In genomic region chr10:122985515-122986319, GRCm38 (mm10) we compare ENCODE assay signal across 8 mouse cellular contexts.
A peak's percentile ranks its signal among the peaks of the same experiment; 100 is the strongest.
DNase-seq lines count a peak whose midpoint lies in the region; ATAC-seq and TF ChIP-seq lines count a peak whose summit lies in the region.

No protein-coding gene starts in this region.

- peak; percentile 82 to 88 for DNase-seq in B cell, adult 2 months
- DNase-seq in heart, embryonic 10.5 days (ENCODE audit: low spot score), result peak; percentile 91
- peak; percentile 85 for DNase-seq in liver, embryonic 11.5 days (ENCODE audit: low spot score)
- peak; percentile 63 to 71 for DNase-seq in spleen, postnatal 14 days (ENCODE audit: low spot score in 2 of 2)

- H3K9ac ChIP-seq in embryonic facial prominence, embryonic 15.5 days, result peak overlapping the region; percentile 100
- peak overlapping the region; percentile 82 for H3K9ac ChIP-seq in kidney, embryonic 15.5 days
- H3K9ac ChIP-seq in liver, embryonic 11.5 days (ENCODE audit: low read depth, low read length), result peak overlapping the region; percentile 100

- peak overlapping the region; percentile 56 for H3K4me2 ChIP-seq in embryonic facial prominence, embryonic 15.5 days (replicated peaks)
- H3K4me2 ChIP-seq in kidney, embryonic 15.5 days, result peak overlapping the region; percentile 67
- peak overlapping the region; percentile 87 for H3K4me2 ChIP-seq in liver, embryonic 11.5 days

- H3K9me3 ChIP-seq in embryonic facial prominence, embryonic 15.5 days (replicated peaks), result no peaks in the 10 kb centered on the region
- no peaks in the 10 kb centered on the region for H3K9me3 ChIP-seq in heart, embryonic 10.5 days
- H3K9me3 ChIP-seq in kidney, embryonic 15.5 days (replicated peaks), result no peaks in the 10 kb centered on the region
- no peaks in the 10 kb centered on the region for H3K9me3 ChIP-seq in liver, embryonic 11.5 days (ENCODE audit: control insufficient read depth, low read length)

- H3K4me3 ChIP-seq in bone marrow macrophage, adult 2 months (ENCODE audit: insufficient read depth, low read length), result peak overlapping the region; percentile 75
- H3K4me3 ChIP-seq in embryonic facial prominence, embryonic 15.5 days (replicated peaks), result peak overlapping the region; percentile 91
- peak overlapping the region; percentile 97 for H3K4me3 ChIP-seq in heart, embryonic 10.5 days
- peak overlapping the region; percentile 74 for H3K4me3 ChIP-seq in kidney, embryonic 15.5 days (replicated peaks)
- H3K4me3 ChIP-seq in liver, embryonic 11.5 days (ENCODE audit: low read depth, low read length), result peak overlapping the region; percentile 95

- no peaks in the 10 kb centered on the region for H3K27me3 ChIP-seq in embryonic facial prominence, embryonic 15.5 days
- no peaks in the 10 kb centered on the region for H3K27me3 ChIP-seq in heart, embryonic 10.5 days (ENCODE audit: insufficient read depth, poor library complexity, severe bottlenecking)
- H3K27me3 ChIP-seq in kidney, embryonic 15.5 days, result no peaks in the 10 kb centered on the region
- H3K27me3 ChIP-seq in liver, embryonic 11.5 days (replicated peaks; ENCODE audit: control insufficient read depth, insufficient read depth, low read length), result no peaks in the 10 kb centered on the region

- H3K4me1 ChIP-seq in bone marrow macrophage, adult 2 months (ENCODE audit: control insufficient read depth, insufficient read depth, low read length), result peaks cover 29% of the 10 kb centered on the region
- peaks cover 21% of the 10 kb centered on the region for H3K4me1 ChIP-seq in embryonic facial prominence, embryonic 15.5 days
- H3K4me1 ChIP-seq in heart, embryonic 10.5 days, result peaks cover 34% of the 10 kb centered on the region
- peaks cover 33% of the 10 kb centered on the region for H3K4me1 ChIP-seq in kidney, embryonic 15.5 days
- H3K4me1 ChIP-seq in liver, embryonic 11.5 days (replicated peaks; ENCODE audit: control insufficient read depth, insufficient read depth, low read length), result peaks cover 19% of the 10 kb centered on the region

- no peak for TF ChIP-seq CTCF in bone marrow macrophage, adult 2 months (IDR thresholded peaks at IDR 0.05; ENCODE audit: low read depth, low read length)

- peak; percentile 88 for ATAC-seq in embryonic facial prominence, embryonic 15.5 days (ENCODE audit: insufficient number of reproducible peaks, low FRiP score, low TSS enrichment, low read depth)
- ATAC-seq in kidney, embryonic 15.5 days (replicated peaks; ENCODE audit: low FRiP score), result peak; percentile 90
- peak; percentile 86 for ATAC-seq in liver, embryonic 11.5 days (replicated peaks; ENCODE audit: low FRiP score)
- ATAC-seq in monocyte, adult 5-6 weeks (replicated peaks; ENCODE audit: insufficient number of reproducible peaks, low FRiP score, low TSS enrichment, poor library complexity, severe bottlenecking), result peak; percentile 47; the same call in 1 of the 2 replicates

- TF ChIP-seq POLR2A in bone marrow macrophage, adult 2 months (IDR thresholded peaks at IDR 0.05; ENCODE audit: borderline replicate concordance, low read depth, low read length), result no peak

- H3K36me3 ChIP-seq in embryonic facial prominence, embryonic 15.5 days, result peaks cover 12% of the 10 kb centered on the region
- peaks cover 21% of the 10 kb centered on the region for H3K36me3 ChIP-seq in heart, embryonic 10.5 days
- peaks cover 27% of the 10 kb centered on the region for H3K36me3 ChIP-seq in kidney, embryonic 15.5 days
- peaks cover 7% of the 10 kb centered on the region for H3K36me3 ChIP-seq in liver, embryonic 11.5 days (ENCODE audit: control insufficient read depth, insufficient read depth, low read length)

- under 1% methylated on average over 91 of the region's 115 CpGs for WGBS in embryonic facial prominence, embryonic 15.5 days
- 1% methylated on average over 93 of the region's 115 CpGs for WGBS in heart, embryonic 10.5 days
- WGBS in kidney, embryonic 15.5 days, result under 1% methylated on average over 60 of the region's 115 CpGs
- under 1% methylated on average over 60 of the region's 115 CpGs for WGBS in liver, embryonic 11.5 days

- H3K27ac ChIP-seq in bone marrow macrophage, adult 2 months (ENCODE audit: insufficient read depth, low read depth, low read length), result peak overlapping the region; percentile 99
- H3K27ac ChIP-seq in embryonic facial prominence, embryonic 15.5 days (replicated peaks), result peak overlapping the region; percentile 100
- peak overlapping the region; percentile 100 for H3K27ac ChIP-seq in heart, embryonic 10.5 days
- H3K27ac ChIP-seq in kidney, embryonic 15.5 days, result peak overlapping the region; percentile 99
- H3K27ac ChIP-seq in liver, embryonic 11.5 days (ENCODE audit: low read depth, low read length), result peak overlapping the region; percentile 99

Comparison
In these comparisons a context has a peak if more than half of its experiments do, and no peak if none do; other contexts are left out.
1. Peak in every context shown above with its lines: DNase-seq, ATAC-seq, H3K4me3 ChIP-seq and H3K27ac ChIP-seq.